Mouse (Mus musculus) embryonic facial prominence, embryonic 11.5 days (tissue): ENCODE measurements around the gene Rad1. TPM values are rescaled to one million over a fixed set of nuclear protein-coding genes. Genes with fewer than 3 reads are reported as not detected.

Experiments used
- ATAC-seq: fragments of 200-750 bp; cut with Nextera tagmentation; replicated peaks from 2 replicates; pipeline ENCODE4 v1.8.0; 2017; ENCODE audit warnings: low read depth; ENCODE audit not compliant: insufficient number of reproducible peaks, low FRiP score, low TSS enrichment
- DNase-seq: peaks from one replicate; pipeline ENCODE4 v3.0.0-alpha.2; 2015; ENCODE audit warnings: low spot score
- H3K27ac ChIP-seq: fragments of 300-500 bp; sonication (generic); replicated peaks from 2 replicates; pipeline ENCODE4 v1.5.1; 2014; ENCODE audit warnings: mild to moderate bottlenecking, low read depth, low read length, control low read depth
- H3K27me3 ChIP-seq: fragments of 300-500 bp; sonication (generic); 2 replicates; pipeline ENCODE4 v1.6.1; 2014; ENCODE audit warnings: mild to moderate bottlenecking, low read length, moderate library complexity, mixed read lengths; ENCODE audit not compliant: control insufficient read depth, insufficient read depth
- H3K36me3 ChIP-seq: fragments of 300-500 bp; sonication (generic); replicated peaks from 2 replicates; pipeline ENCODE4 v1.6.1; 2014; ENCODE audit warnings: low read depth, mild to moderate bottlenecking, low read length, moderate library complexity, mixed read lengths; ENCODE audit not compliant: control insufficient read depth, insufficient read depth
- H3K4me1 ChIP-seq: fragments of 300-500 bp; sonication (generic); 2 replicates; pipeline ENCODE4 v1.6.1; 2014; ENCODE audit warnings: low read length, mixed read lengths; ENCODE audit not compliant: control insufficient read depth, insufficient read depth
- H3K4me2 ChIP-seq: fragments of 300-500 bp; sonication (generic); 2 replicates; pipeline ENCODE4 v1.6.1; 2014; ENCODE audit warnings: low read depth, mild to moderate bottlenecking, control low read depth, low read length, moderate library complexity
- H3K4me3 ChIP-seq: fragments of 300-500 bp; sonication (generic); 2 replicates; pipeline ENCODE4 v1.5.1; 2014; ENCODE audit warnings: low read depth, low read length, control low read depth
- H3K9ac ChIP-seq: fragments of 300-500 bp; sonication (generic); replicated peaks from 2 replicates; pipeline ENCODE4 v1.6.1; 2014; ENCODE audit warnings: mild to moderate bottlenecking, control low read depth, low read length
- H3K9me3 ChIP-seq: fragments of 300-500 bp; sonication (generic); replicated peaks from 2 replicates; pipeline ENCODE4 v1.6.1; 2016; ENCODE audit warnings: mild to moderate bottlenecking, low read length, inconsistent platforms, mixed read lengths; ENCODE audit not compliant: control insufficient read depth
- WGBS: fragments of 180-500 bp; shearing (Covaris S2); extraction: QIAGEN DNeasy Blood & Tissue Kit; methylation state at CpG from one replicate; pipeline ENCODE4 v1.1.7; 2014; 5-methylcytosine and 5-hydroxymethylcytosine counted together
- polyA plus RNA-seq: library from polyadenylated mRNA; unstranded; fragments of >200 nt; fragmentation: Nextera tagmentation; extraction: Ambion mirVana; gene quantifications from 2 replicates; pipeline ENCODE4 v1.2.1, GENCODE M21; 2014

Rad1 gene
- polyA plus RNA-seq, 1 experiment from 2014 or later = 31.2 TPM

- ATAC-seq (no peak), DNase-seq (no peak)
- WGBS = 94% methylated on average over 3 of the region's 3 CpGs
- Histone ChIP-seq H3K9me3 (no peaks in the 10 kb centered on the region), H3K27ac (no peak overlapping the region), H3K4me3 (no peak overlapping the region), H3K27me3 (no peaks in the 10 kb centered on the region), H3K36me3 (no peaks in the 10 kb centered on the region; the same call in none of the 2 replicates), H3K4me1 (no peaks in the 10 kb centered on the region), H3K9ac (no peak overlapping the region), H3K4me2 (no peak overlapping the region)
These were observed 21.1 kb upstream of the Rad1 start for GRCm38 (mm10) chr15:10464678-10465077.

- no peak for ATAC-seq
- DNase-seq = no peak
- no peaks in the 10 kb centered on the region for H3K36me3 ChIP-seq
- no peaks in the 10 kb centered on the region for H3K4me1 ChIP-seq
- 82% methylated on average over 3 of the region's 3 CpGs for WGBS
- H3K4me2 ChIP-seq = no peak overlapping the region
- H3K4me3 ChIP-seq = no peak overlapping the region
- no peaks in the 10 kb centered on the region for H3K9me3 ChIP-seq
- H3K27me3 ChIP-seq = no peaks in the 10 kb centered on the region
- H3K27ac ChIP-seq = no peak overlapping the region
- H3K9ac ChIP-seq = no peak overlapping the region
These were observed 17.1 kb upstream of the Rad1 start for GRCm38 (mm10) chr15:10468761-10469160.

- Histone ChIP-seq H3K4me1 (no peaks in the 10 kb centered on the region), H3K27me3 (no peaks in the 10 kb centered on the region), H3K4me3 (peak overlapping the region; percentile 75), H3K9ac (peak overlapping the region; percentile 80), H3K27ac (no peak overlapping the region; the same call in 1 of the 2 replicates), H3K4me2 (peak overlapping the region; percentile 84), H3K9me3 (no peaks in the 10 kb centered on the region), H3K36me3 (no peaks in the 10 kb centered on the region)
- 1% methylated on average over 38 of the region's 40 CpGs for WGBS
- DNase-seq = peak; percentile 57
- peak; percentile 42 for ATAC-seq
These were observed 16.1 kb upstream of the Rad1 start for GRCm38 (mm10) chr15:10469641-10470150.

GRCm38 (mm10) chr15:10470151-10470831 lies 15.5 kb upstream of the Rad1 start, which contains the start of gene Dnajc21:
Gene Dnajc21, minus strand, starts transcription at chr15:10470516.
- ATAC-seq (peak; percentile 92), DNase-seq (peak; percentile 87)
- peak within 1 kb of the TSS; percentile 80 for H3K9ac ChIP-seq
- no peaks in the 10 kb centered on the region for H3K27me3 ChIP-seq
- H3K27ac ChIP-seq = no peak within 1 kb of the TSS; the same call in 1 of the 2 replicates
- H3K4me1 ChIP-seq = no peaks in the 10 kb centered on the region
- under 1% methylated on average over 54 of the region's 87 CpGs for WGBS
- peak within 1 kb of the TSS; percentile 84 for H3K4me2 ChIP-seq
- H3K9me3 ChIP-seq = no peaks in the 10 kb centered on the region
- H3K4me3 ChIP-seq = peak within 1 kb of the TSS; percentile 75
- peaks cover 1% of the 10 kb centered on the region for H3K36me3 ChIP-seq

GRCm38 (mm10) chr15:10470941-10471340 lies 14.9 kb upstream of the Rad1 start:
- no peaks in the 10 kb centered on the region for H3K4me1 ChIP-seq
- H3K36me3 ChIP-seq = peaks cover 3% of the 10 kb centered on the region
- ATAC-seq (peak; percentile 10), DNase-seq (no peak)
- no peaks in the 10 kb centered on the region for H3K27me3 ChIP-seq
- peak overlapping the region; percentile 75 for H3K4me3 ChIP-seq
- H3K9me3 ChIP-seq = no peaks in the 10 kb centered on the region
- H3K27ac ChIP-seq = no peak overlapping the region
- peak overlapping the region; percentile 80 for H3K9ac ChIP-seq
- peak overlapping the region; percentile 84 for H3K4me2 ChIP-seq
- WGBS = 16% methylated on average over 3 of the region's 3 CpGs

- Histone ChIP-seq H3K27ac (no peak overlapping the region; the same call in 1 of the 2 replicates), H3K4me1 (peaks cover 2% of the 10 kb centered on the region; the same call in 1 of the 2 replicates), H3K4me2 (peak overlapping the region; percentile 71), H3K4me3 (peak overlapping the region; percentile 90), H3K36me3 (no peaks in the 10 kb centered on the region), H3K9me3 (no peaks in the 10 kb centered on the region), H3K9ac (peak overlapping the region; percentile 86), H3K27me3 (no peaks in the 10 kb centered on the region)
- 1% methylated on average over 18 of the region's 18 CpGs for WGBS
- ATAC-seq (peak; percentile 36), DNase-seq (no peak)
These were observed 584 bp downstream of the Rad1 start for GRCm38 (mm10) chr15:10486365-10486839.

- Histone ChIP-seq H3K27me3 (no peaks in the 10 kb centered on the region), H3K4me1 (peaks cover 2% of the 10 kb centered on the region; the same call in 1 of the 2 replicates), H3K4me3 (peak overlapping the region; percentile 8; the same call in 1 of the 2 replicates), H3K9ac (no peak overlapping the region), H3K27ac (no peak overlapping the region), H3K36me3 (no peaks in the 10 kb centered on the region; the same call in 1 of the 2 replicates), H3K9me3 (no peaks in the 10 kb centered on the region), H3K4me2 (peak overlapping the region; percentile 33)
- no peak for ATAC-seq
- peak; percentile 14 for DNase-seq
- WGBS = 53% methylated on average over 2 of the region's 2 CpGs
These were observed 1.4 kb downstream of the Rad1 start for GRCm38 (mm10) chr15:10487246-10487645.

- Histone ChIP-seq H3K27ac (no peak overlapping the region), H3K9ac (no peak overlapping the region), H3K4me3 (no peak overlapping the region), H3K4me1 (0 out of 2 replicates have a peak, but pooled peaks cover 2% of the 10 kb centered on the region), H3K27me3 (no peaks in the 10 kb centered on the region), H3K4me2 (no peak overlapping the region), H3K36me3 (no peaks in the 10 kb centered on the region; the same call in 1 of the 2 replicates), H3K9me3 (no peaks in the 10 kb centered on the region)
- ATAC-seq (no peak), DNase-seq (no peak)
- WGBS = 91% methylated on average over 5 of the region's 5 CpGs
These were observed 4.3 kb downstream of the Rad1 start for GRCm38 (mm10) chr15:10490101-10490500.
